Mouse (Mus musculus) left cerebral cortex, postnatal 4 days (tissue): ENCODE data around the gene Bmpr2. TPM values are rescaled to one million over a fixed set of nuclear protein-coding genes. Genes with fewer than 3 reads are reported as not detected.
"Not testable (repeated sequence)": the region's sequence is repeated elsewhere in the genome, so short reads cannot be mapped to it uniquely, and the experiment has no call there.

Experiments
- DNase-seq: peaks from one replicate; pipeline ENCODE4 v3.0.0-alpha.2; 2022
- intact Hi-C: fragments of 180-260 bp; cut with DNase I; formaldehyde crosslinking; loops from one replicate; pipeline ENCODE4 v1.15.1; 2025
- total RNA-seq, 2 experiments: library from RNA; stranded (reverse); gene quantifications; 2 replicates each; pipeline ENCODE4 v1.2.3; 2021

Bmpr2 gene
- 100 to 1,000 TPM in 1 of 2 experiments, 10 to 100 TPM in 1; 99.7 to 104 TPM for total RNA-seq

DNA sequence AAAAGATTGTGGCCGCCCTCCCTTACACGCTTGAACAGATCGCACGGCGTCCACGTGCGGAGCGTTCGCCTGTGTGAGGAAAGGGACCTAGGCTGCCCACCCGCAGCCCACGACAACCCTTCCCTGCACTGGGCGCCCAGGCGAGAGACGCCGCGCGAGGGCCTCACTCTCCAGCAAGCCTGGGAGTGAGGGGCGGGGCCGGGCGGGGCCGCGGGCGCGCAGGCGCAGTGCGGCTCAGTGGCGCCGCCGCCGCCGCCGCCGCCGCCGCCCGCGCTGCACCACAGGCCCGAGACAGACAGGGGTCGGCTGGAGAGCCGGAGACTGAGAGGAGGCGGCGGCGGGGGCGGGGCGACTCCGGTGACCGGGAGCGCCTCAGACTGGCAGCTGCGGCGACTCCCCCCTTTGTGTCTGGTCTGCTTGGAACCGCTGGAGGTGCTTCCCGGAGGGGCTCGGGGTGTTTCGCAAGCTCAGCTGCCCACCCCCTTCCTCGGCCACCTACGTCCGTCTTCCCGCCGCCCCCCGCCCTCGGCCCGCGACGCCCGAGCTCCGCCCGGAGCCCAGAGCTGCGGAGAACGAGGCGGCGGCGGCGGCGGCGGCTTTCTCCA lies at the start of gene Bmpr2:
Gene Bmpr2 (plus strand): TSS at position 237 of the 605 bp plus-strand sequence.
- peak; percentile 92 for DNase-seq
- intact Hi-C loops, result no loop called here

GRCm38 (mm10) chr1:59719900-59720299 lies 43.3 kb upstream of the Bmpr2 start:
- no peak for DNase-seq
- intact Hi-C loops, result no loop called here

- peak; percentile 62 for DNase-seq
- intact Hi-C loops, result no loop called here
These were observed 37.5 kb upstream of the Bmpr2 start for GRCm38 (mm10) chr1:59725661-59726060.

DNA sequence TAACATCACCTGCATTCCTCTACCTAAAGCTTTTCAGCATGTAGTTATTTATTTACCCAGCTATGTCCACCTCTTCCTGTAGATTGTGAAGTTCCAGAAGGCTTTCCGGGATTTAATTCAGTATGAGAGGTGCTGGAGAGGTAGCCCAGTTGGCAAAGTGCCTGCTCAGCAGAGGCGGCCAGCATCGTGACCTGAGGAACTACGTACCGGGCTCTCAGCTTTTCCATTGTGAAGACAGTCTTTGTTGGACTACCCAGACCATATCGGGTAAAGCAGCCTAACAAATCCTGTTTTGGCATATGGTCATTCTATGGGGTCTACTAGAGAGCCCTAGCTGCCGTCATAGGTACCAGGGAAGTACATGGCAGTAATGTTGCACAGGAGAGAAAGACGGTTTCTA lies 33.1 kb upstream of the Bmpr2 start:
- intact Hi-C loops, result no loop called here
- no peak for DNase-seq

DNA sequence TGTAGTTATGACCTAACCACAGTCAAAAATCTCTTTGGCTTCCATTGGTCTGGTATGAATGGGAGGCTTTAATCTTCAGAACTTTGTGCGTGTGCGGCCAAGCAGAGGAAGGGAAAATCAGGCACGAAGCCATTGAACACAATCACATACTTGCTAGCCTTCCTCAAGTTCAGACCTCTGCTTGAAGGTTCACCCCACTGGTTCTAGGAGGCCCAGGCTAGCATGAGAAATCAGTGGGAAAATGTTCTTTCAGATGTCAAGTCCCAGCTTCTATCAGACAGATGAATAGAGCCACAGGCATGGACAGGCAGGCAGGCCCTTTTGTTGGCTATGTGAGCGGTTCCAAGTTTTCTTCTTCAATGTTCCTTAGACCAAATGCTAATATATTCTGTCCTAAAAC lies 32.5 kb upstream of the Bmpr2 start:
- intact Hi-C loops, result no loop called here
- no peak for DNase-seq

- intact Hi-C loops, result no loop called here
- no peak for DNase-seq
These were observed 29.1 kb upstream of the Bmpr2 start for GRCm38 (mm10) chr1:59734076-59734475.

DNA sequence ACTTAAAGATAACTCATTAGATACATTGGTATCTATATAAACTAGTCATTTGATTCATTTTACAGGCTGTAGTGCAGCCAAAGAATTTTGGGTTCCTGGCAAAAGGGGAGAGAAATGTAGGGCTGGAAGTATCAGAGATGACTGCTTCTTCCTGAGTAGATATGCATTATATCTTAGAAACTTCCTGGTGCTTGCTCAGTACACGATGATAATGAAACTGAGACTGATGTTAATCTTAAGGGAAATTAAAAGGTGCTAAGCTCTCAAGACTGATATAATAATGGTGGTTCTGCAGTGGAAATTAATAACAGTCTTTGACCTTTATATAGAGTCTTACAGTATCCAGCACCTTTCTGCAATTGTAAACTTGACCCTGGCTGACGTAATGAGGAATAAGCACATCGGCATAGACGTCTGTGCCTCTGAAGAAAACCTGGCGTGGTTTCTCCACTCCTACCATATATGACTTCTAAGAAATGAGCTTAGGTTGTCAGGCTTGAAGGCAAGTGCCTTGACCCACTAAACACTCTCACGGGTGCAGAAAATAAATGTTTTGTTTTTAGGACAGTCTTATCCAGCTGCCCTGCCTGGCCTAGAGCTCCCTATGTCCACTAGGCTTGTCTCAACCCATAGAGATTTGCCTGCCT lies 24.3 kb upstream of the Bmpr2 start:
- DNase-seq, result no peak
- intact Hi-C loops, result no loop called here

DNA sequence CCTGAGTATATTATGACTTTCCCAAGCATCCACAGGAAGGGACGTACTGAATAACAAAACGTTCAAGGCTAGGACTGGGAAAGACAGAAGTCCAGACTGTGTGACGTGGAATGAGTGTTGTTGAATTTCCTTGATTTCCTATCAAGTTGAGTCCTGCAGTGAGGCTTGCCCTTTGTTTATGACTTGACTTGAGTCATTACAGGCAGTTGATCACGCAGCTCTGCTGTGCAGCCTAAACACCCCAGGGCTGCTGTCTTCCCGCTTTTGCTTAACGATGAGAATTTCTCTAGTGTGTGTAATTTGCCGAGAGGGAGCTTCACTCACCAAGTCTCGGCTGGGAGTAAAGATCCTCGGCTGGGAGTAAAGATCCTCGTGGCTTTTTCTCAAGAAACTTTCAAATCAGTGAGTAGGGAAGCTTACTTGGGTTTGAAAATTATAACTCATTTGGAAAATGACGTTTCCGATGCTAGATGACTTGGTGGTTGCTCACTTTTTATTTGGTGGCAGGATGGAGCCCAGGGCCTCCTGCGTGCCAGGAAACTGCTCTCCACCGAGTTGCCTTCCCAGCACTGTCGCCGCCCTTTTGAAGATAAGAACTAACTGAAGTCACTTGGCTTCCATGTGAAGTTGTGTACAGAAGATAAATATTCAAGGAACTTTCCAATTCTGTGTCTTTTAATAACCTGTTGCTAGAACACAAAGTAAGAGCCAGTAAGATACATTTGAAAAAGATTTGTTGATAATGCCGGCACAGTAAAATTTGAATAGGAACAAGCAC lies 23.4 kb upstream of the Bmpr2 start:
- intact Hi-C loops, result no loop called here

GRCm38 (mm10) chr1:59749047-59749446 lies 14.2 kb upstream of the Bmpr2 start:
- intact Hi-C loops, result no loop called here
- DNase-seq, result no peak

More for the DNA sequence above, 23.4 kb upstream of the Bmpr2 start:
- DNase-seq, result no peak

DNA sequence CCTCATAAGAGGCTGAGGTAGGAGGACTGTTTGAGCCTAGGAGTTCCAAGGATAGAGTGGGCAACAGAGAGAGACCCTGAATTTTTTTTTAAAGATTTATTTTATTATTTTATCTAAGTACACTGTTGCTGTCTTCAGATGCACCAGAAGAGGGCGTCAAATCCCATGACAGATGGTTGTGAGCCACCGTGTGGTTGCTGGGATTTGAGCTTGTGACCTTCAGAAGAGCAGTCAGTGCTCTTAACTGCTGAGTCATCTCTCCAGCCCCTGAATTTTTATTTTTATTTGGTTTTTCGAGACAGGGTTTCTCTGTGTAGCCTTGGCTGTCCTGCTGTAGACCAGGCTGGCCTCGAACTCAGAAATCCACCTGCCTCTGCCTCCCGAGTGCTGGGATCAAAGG lies 13.5 kb upstream of the Bmpr2 start:
- DNase-seq, intact Hi-C loops: not testable (repeated sequence)

GRCm38 (mm10) chr1:59755298-59755697 lies 7.9 kb upstream of the Bmpr2 start:
- intact Hi-C loops, result no loop called here
- no peak for DNase-seq

DNA sequence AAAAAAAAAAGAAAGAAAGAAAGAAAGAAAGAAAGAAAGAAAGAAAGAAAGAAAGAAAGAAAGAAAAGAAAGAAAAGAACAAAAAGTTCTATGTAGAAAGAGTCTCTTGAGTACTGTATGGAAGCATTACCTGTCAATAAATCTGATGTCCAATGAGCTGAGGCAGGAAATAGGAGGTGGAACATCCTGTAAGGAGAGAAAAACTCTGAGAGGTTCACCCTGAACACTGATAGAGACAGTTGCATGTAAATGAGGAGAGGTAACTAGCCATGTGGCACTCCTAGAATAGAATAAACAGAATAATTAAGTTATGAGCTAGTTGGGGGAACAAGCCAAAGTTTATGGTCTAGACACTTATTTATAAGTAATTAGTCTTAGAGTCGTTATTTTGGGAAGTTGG lies 4.9 kb upstream of the Bmpr2 start:
- intact Hi-C loops, result no loop called here
- DNase-seq, result no peak

DNA sequence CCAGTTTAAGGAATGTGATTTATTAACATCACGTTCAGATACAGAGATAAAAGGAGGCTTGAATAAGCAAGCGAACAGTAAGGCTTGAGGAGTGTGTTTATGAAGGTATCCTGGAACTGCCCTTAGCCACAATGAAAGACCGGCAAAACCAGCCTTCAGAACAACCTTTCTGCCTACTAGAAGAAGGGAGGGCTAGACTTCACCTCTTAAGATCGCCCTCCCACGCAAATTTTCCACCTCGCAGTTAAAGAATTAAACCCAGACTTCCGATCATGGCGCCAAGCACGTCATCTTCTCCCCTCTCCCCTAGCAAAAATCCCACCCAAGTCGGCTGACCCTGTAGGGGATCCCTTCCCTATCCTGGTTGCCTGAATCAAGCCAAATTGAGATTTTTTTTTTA lies 992 bp upstream of the Bmpr2 start:
- intact Hi-C loops, result no loop called here
- DNase-seq, result peak; percentile 21

- intact Hi-C loops, result no loop called here
- peak; percentile 64 for DNase-seq
These were observed 493 bp upstream of the Bmpr2 start for GRCm38 (mm10) chr1:59762651-59763163.

DNA sequence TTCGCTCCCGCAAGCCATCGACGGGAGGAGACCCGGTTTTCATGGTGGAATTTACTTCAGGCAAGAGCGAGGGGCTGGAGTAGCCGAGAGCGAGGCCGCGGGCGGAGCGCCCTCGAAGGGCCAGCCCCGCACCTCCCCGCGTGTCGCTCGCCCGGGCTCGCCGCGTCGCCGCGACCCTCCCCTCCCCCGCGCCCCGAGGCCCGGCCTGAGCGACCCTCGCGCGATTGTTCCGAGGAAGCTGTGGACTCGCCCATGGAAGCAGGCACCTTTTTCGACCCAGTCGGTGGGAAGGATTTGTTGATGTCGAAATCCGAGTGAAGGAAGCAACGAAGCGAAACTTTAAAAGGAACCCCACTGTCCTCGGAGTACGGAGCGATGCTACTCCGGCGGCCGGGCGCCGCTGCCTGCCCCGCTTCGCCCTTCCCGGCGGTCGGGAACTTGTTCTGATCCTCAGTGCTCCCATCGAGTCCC lies 616 bp downstream of the Bmpr2 start:
- DNase-seq, result no peak
- intact Hi-C loops, result no loop called here

GRCm38 (mm10) chr1:59764407-59764971 lies 1.3 kb downstream of the Bmpr2 start:
- intact Hi-C loops, result no loop called here
- peak; percentile 26 for DNase-seq

DNA sequence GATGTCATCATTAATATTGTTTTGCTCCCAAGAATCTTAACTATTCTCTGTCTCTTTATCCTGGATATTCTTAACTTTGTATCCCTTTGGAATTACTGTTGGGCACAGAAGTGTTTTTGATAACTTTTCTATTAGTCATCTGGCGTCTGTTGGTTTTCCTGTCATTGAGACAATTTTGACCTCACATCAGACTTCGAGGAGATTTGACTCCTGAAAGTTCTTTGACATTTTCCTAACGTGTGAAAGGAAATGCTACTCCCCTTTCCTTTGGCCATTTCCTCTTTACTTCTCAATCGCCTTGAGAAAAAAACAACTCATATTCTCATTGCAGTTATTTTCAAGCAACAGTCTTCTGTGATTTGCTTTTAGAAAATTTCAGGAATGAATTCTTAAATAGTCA lies 2.1 kb downstream of the Bmpr2 start:
- intact Hi-C loops, result no loop called here
- DNase-seq, result no peak

DNA sequence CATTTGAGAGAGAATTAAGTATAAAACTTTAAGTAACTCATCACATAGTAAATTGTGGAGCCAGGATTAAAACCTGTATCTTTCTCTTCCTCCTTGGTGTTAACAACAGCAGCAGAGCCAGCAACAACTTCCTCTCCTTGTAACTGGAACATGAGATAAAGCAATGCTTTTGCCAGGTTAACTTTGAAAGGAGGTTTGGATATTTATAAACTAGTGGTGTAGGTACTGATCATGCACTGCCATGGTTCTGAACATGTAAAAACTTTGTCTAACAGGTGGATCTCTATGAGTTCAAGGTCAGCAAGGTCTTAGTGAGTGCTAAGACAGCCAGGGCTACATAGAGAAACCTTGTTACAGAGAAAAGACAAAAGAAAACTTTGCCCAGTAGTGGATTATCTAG lies 3.4 kb downstream of the Bmpr2 start:
- intact Hi-C loops, result no loop called here
- no peak for DNase-seq

- intact Hi-C loops, result no loop called here
- no peak for DNase-seq
These were observed 8.7 kb downstream of the Bmpr2 start for GRCm38 (mm10) chr1:59771871-59772270.

GRCm38 (mm10) chr1:59781080-59781479 lies 17.9 kb downstream of the Bmpr2 start:
- no peak for DNase-seq
- intact Hi-C loops, result no loop called here

- intact Hi-C loops, result no loop called here
- DNase-seq, result no peak
These were observed 25.8 kb downstream of the Bmpr2 start for GRCm38 (mm10) chr1:59788975-59789374.
